26 mouse cellular contexts compared by ENCODE assay signal in genomic region chr1:4687605-4688004, GRCm38 (mm10).
DNase-seq lines count a peak whose midpoint lies in the region; ATAC-seq and TF ChIP-seq lines count a peak whose summit lies in the region.
"Had no signal": no experiment of that assay in that cellular context is flagged by ENCODE, and none has a peak within 500 bp of the region (broad histone marks: within the 10 kb centered on the region; RNA-seq: fewer than 3 reads in every experiment).

No protein-coding gene starts in this region.

- 76% methylated on average over 9 of the region's 9 CpGs for WGBS in kidney, embryonic 16.5 days
- WGBS in midbrain, embryonic 11.5 days = 92% methylated on average over 9 of the region's 9 CpGs
- 96% methylated on average over 9 of the region's 9 CpGs for WGBS in midbrain, postnatal 0 days

- no peaks in the 10 kb centered on the region for H3K36me3 ChIP-seq in kidney, embryonic 16.5 days (ENCODE audit: insufficient read depth, low read length)
- H3K36me3 ChIP-seq in midbrain, embryonic 11.5 days (ENCODE audit: control insufficient read depth, insufficient read depth, low read length) = no peaks in the 10 kb centered on the region
- no peaks in the 10 kb centered on the region for H3K36me3 ChIP-seq in midbrain, postnatal 0 days (ENCODE audit: insufficient read depth, low read length)
- H3K36me3 ChIP-seq in CH12.LX (replicated peaks in 1 of 2; ENCODE audit: control insufficient read depth in 1 of 2, insufficient read depth in 1 of 2, low read length in 1 of 2) (no peaks in the 10 kb centered on the region), ES-E14 (ENCODE audit: control insufficient read depth, insufficient read depth, low read length, poor library complexity, severe bottlenecking) (no peaks in the 10 kb centered on the region)
- H3K36me3 ChIP-seq: forebrain, embryonic 10.5 days; G1E; heart, embryonic 12.5 days; heart, embryonic 15.5 days had no signal

- peak; percentile 54; the same call in 1 of the 2 replicates for ATAC-seq in kidney, embryonic 16.5 days (ENCODE audit: low FRiP score, low TSS enrichment)
- ATAC-seq in midbrain, embryonic 11.5 days (ENCODE audit: low FRiP score) = 0 out of 2 replicates have a peak, but pooled peaks have one; percentile 6
- ATAC-seq in midbrain, postnatal 0 days (ENCODE audit: low FRiP score) = no peak
- ATAC-seq: CD4-positive, CD25-positive, alpha-beta regulatory T cell, adult 4 months; forebrain, embryonic 13.5 days; forebrain, embryonic 16.5 days; hindbrain, postnatal 0 days; Patski had no signal

- DNase-seq in kidney, postnatal 14 days = no peak
- no peak for DNase-seq in midbrain, embryonic 11.5 days (ENCODE audit: low spot score, missing footprints)
- no peak for DNase-seq in midbrain, postnatal 0 days (ENCODE audit: low spot score)
- DNase-seq in CH12.LX (ENCODE audit: extremely low read depth) (no peak), ES-E14 (ENCODE audit: low read depth, low spot score) (no peak)
- DNase-seq: adrenal gland, postnatal 10 days; adrenal gland, postnatal 36 days; cerebellum, adult 18-20 months; cerebellum, adult 9-10 months; cerebellum, postnatal 14 days; gastrocnemius, postnatal 14 days; heart, adult 18-20 months; heart, postnatal 10 days; heart, postnatal 36 days had no signal

- dilution Hi-C loops in CH12.LX (cut with MboI; ENCODE audit: extremely low pct_ligation_motif_present, extremely low pct_unique_long_range_greater_than_20kb, low sequenced_read_pairs) = no loop called here

- H3K4me1 ChIP-seq in kidney, embryonic 16.5 days (ENCODE audit: insufficient read depth, low read length) = no peaks in the 10 kb centered on the region
- H3K4me1 ChIP-seq in midbrain, embryonic 11.5 days (ENCODE audit: control insufficient read depth, insufficient read depth, low read length) = no peaks in the 10 kb centered on the region
- no peaks in the 10 kb centered on the region for H3K4me1 ChIP-seq in midbrain, postnatal 0 days (ENCODE audit: insufficient read depth, low read length)
- H3K4me1 ChIP-seq in CH12.LX (ENCODE audit: control insufficient read depth in 1 of 2, insufficient read depth in 2 of 2) = no peaks in the 10 kb centered on the region
- H3K4me1 ChIP-seq in ES-E14 (ENCODE audit: control insufficient read depth in 2 of 2, insufficient read depth in 2 of 2, low read length in 2 of 2, poor library complexity in 1 of 2) = peaks cover 0 to 3% of the 10 kb centered on the region in 2 experiments; a peak in 1 of 4 replicates
- H3K4me1 ChIP-seq: forebrain, embryonic 13.5 days; heart, embryonic 12.5 days; heart, embryonic 15.5 days had no signal

- H3K4me2 ChIP-seq in kidney, embryonic 16.5 days (replicated peaks; ENCODE audit: low read depth, low read length) = no peak overlapping the region
- H3K4me2 ChIP-seq in midbrain, embryonic 11.5 days = no peak overlapping the region
- H3K4me2 ChIP-seq in midbrain, postnatal 0 days (ENCODE audit: low read depth, low read length, poor library complexity, severe bottlenecking) = no peak overlapping the region
- H3K4me2 ChIP-seq in CH12.LX (ENCODE audit: insufficient read depth, low read depth, poor library complexity, severe bottlenecking) = no peak overlapping the region
- H3K4me2 ChIP-seq: forebrain, embryonic 13.5 days; heart, embryonic 15.5 days; hindbrain, embryonic 14.5 days had no signal

- no peak overlapping the region for H3K9ac ChIP-seq in kidney, embryonic 16.5 days (replicated peaks; ENCODE audit: low read length)
- no peak overlapping the region for H3K9ac ChIP-seq in midbrain, embryonic 11.5 days (ENCODE audit: low read length)
- no peak overlapping the region for H3K9ac ChIP-seq in midbrain, postnatal 0 days (replicated peaks; ENCODE audit: low read length, poor library complexity, severe bottlenecking)
- H3K9ac ChIP-seq in CH12.LX (ENCODE audit: insufficient read depth, low read depth) (no peak overlapping the region), ES-E14 (ENCODE audit: insufficient read depth, low read depth, low read length, poor library complexity, severe bottlenecking) (no peak overlapping the region)
- H3K9ac ChIP-seq: forebrain, embryonic 13.5 days; heart, embryonic 12.5 days; heart, embryonic 15.5 days; hindbrain, embryonic 14.5 days had no signal

- no peak overlapping the region for H3K27ac ChIP-seq in kidney, embryonic 16.5 days (ENCODE audit: low read length)
- no peak overlapping the region for H3K27ac ChIP-seq in midbrain, embryonic 11.5 days (ENCODE audit: low read depth, low read length)
- H3K27ac ChIP-seq in midbrain, postnatal 0 days (ENCODE audit: low read depth, low read length) = no peak overlapping the region
- no peak overlapping the region for H3K27ac ChIP-seq in CH12.LX (ENCODE audit: insufficient read depth, low read depth)
- no peak overlapping the region for H3K27ac ChIP-seq in ES-E14 (ENCODE audit: insufficient read depth, low read depth, low read length, poor library complexity, severe bottlenecking)
- H3K27ac ChIP-seq: forebrain, embryonic 10.5 days; forebrain, embryonic 13.5 days; gastrocnemius, adult 2 months; heart, embryonic 15.5 days; hindbrain, embryonic 14.5 days; hindbrain, postnatal 0 days had no signal

- in situ Hi-C loops in CH12.LX (cut with MboI; ENCODE audit: low pct_ligation_motif_present, low pct_unique_long_range_greater_than_20kb, low sequenced_read_pairs) = no loop called here
- in situ Hi-C loops in ES-E14 (cut with MboI; ENCODE audit: low sequenced_read_pairs in 2 of 2, unreplicated experiment in 2 of 2) = no loop called here

- no peak overlapping the region for H3K4me3 ChIP-seq in kidney, embryonic 16.5 days (ENCODE audit: low read length)
- H3K4me3 ChIP-seq in midbrain, embryonic 11.5 days (ENCODE audit: low read depth, low read length) = no peak overlapping the region
- no peak overlapping the region for H3K4me3 ChIP-seq in midbrain, postnatal 0 days (ENCODE audit: low read depth, low read length)
- H3K4me3 ChIP-seq in CH12.LX (replicated peaks in 1 of 3; ENCODE audit: low read depth in 2 of 3, low read length in 2 of 3, poor library complexity in 1 of 3) = no peak overlapping the region
- no peak overlapping the region for H3K4me3 ChIP-seq in ES-E14 (ENCODE audit: insufficient read depth in 1 of 2, low read depth in 1 of 2, low read length in 2 of 2, poor library complexity in 1 of 2, severe bottlenecking in 1 of 2)
- H3K4me3 ChIP-seq: forebrain, embryonic 10.5 days; forebrain, embryonic 13.5 days; gastrocnemius, adult 2 months; heart, embryonic 12.5 days; heart, embryonic 15.5 days had no signal

- no peak for TF ChIP-seq EP300 in CH12.LX (IDR thresholded peaks at IDR 0.05; ENCODE audit: low read length)

- no peak for TF ChIP-seq CTCF in midbrain, postnatal 0 days (IDR thresholded peaks at IDR 0.05)
- no peak for TF ChIP-seq CTCF in CH12.LX (conservative IDR thresholded peaks at IDR 0.05 in 1 of 2, IDR thresholded peaks at IDR 0.05 in 1 of 2; ENCODE audit: low read depth in 2 of 2, low read length in 2 of 2)

- H3K27me3 ChIP-seq in kidney, embryonic 16.5 days (ENCODE audit: insufficient read depth, low read length) = no peaks in the 10 kb centered on the region
- no peaks in the 10 kb centered on the region for H3K27me3 ChIP-seq in midbrain, embryonic 11.5 days (ENCODE audit: control insufficient read depth, insufficient read depth, low read length)
- no peaks in the 10 kb centered on the region for H3K27me3 ChIP-seq in midbrain, postnatal 0 days (ENCODE audit: insufficient read depth, low read length)
- H3K27me3 ChIP-seq in CH12.LX (replicated peaks) = no peaks in the 10 kb centered on the region
- H3K27me3 ChIP-seq: forebrain, embryonic 13.5 days; heart, embryonic 15.5 days; Patski had no signal

- no peaks in the 10 kb centered on the region for H3K79me2 ChIP-seq in CH12.LX (replicated peaks; ENCODE audit: control insufficient read depth, extremely low read depth, insufficient read depth, poor library complexity, severe bottlenecking)

- TF ChIP-seq POLR2A in CH12.LX (IDR thresholded peaks at IDR 0.05; ENCODE audit: low read depth, low read length) = no peak

- TF ChIP-seq RAD21 in CH12.LX (IDR thresholded peaks at IDR 0.05; ENCODE audit: low read depth, low read length) = no peak

- no peaks in the 10 kb centered on the region for H3K9me3 ChIP-seq in kidney, embryonic 16.5 days (ENCODE audit: low read length)
- H3K9me3 ChIP-seq in midbrain, embryonic 11.5 days (ENCODE audit: control insufficient read depth, low read length) = no peaks in the 10 kb centered on the region
- H3K9me3 ChIP-seq in midbrain, postnatal 0 days (ENCODE audit: low read length) = no peaks in the 10 kb centered on the region
- H3K9me3 ChIP-seq in CH12.LX (replicated peaks; ENCODE audit: low read length) = no peaks in the 10 kb centered on the region
- H3K9me3 ChIP-seq in ES-E14 (ENCODE audit: control insufficient read depth, insufficient read depth, low read depth, low read length) = no peaks in the 10 kb centered on the region
- H3K9me3 ChIP-seq: forebrain, embryonic 13.5 days; G1E; heart, embryonic 12.5 days; heart, embryonic 15.5 days had no signal

TF ChIP-seq in CH12.LX, 34 proteins besides CTCF, POLR2A, EP300 and RAD21:
- TF ChIP-seq JUN (IDR thresholded peaks at IDR 0.05; ENCODE audit: insufficient read depth, low read depth, low read length) (no peak), BHLHE40 (IDR thresholded peaks at IDR 0.05; ENCODE audit: low read depth, low read length) (no peak), ZNF384 (IDR thresholded peaks at IDR 0.05; ENCODE audit: low read depth, low read length) (peak; percentile 58), MAFK (IDR thresholded peaks at IDR 0.05; ENCODE audit: insufficient replicate concordance, low read length) (no peak)

TF ChIP-seq in ES-E14, 5 proteins besides CTCF, POLR2A, EP300 and RAD21:
- TF ChIP-seq ZNF384 (IDR thresholded peaks at IDR 0.05; ENCODE audit: low read depth, low read length) (peak; percentile 98), ZC3H11A (IDR thresholded peaks at IDR 0.05; ENCODE audit: borderline replicate concordance, low read depth, low read length) (no peak)
TF ChIP-seq in ES-E14: peak in this region for 1.
